Mouse (Mus musculus) stomach, embryonic 15.5 days (tissue): Measurements from ENCODE around the gene Irak2. TPM values are rescaled to one million over a fixed set of nuclear protein-coding genes. Genes with fewer than 3 reads are reported as not detected.
"Not testable (repeated sequence)": the region's sequence is repeated elsewhere in the genome, so short reads cannot be mapped to it uniquely, and the experiment has no call there.

Experiments used
- ATAC-seq: fragments of 200-750 bp; cut with Nextera tagmentation; 2 replicates; pipeline ENCODE4 v1.8.0; 2017; ENCODE audit warnings: low read depth, moderate number of reproducible peaks, moderate TSS enrichment; ENCODE audit not compliant: insufficient read depth, low FRiP score
- H3K27ac ChIP-seq: fragments of 300-500 bp; sonication (generic); 2 replicates; pipeline ENCODE4 v1.5.1; 2015; ENCODE audit warnings: mild to moderate bottlenecking, inconsistent platforms
- H3K27me3 ChIP-seq: fragments of 300-500 bp; sonication (generic); replicated peaks from 2 replicates; pipeline ENCODE4 v1.6.1; 2015; ENCODE audit warnings: inconsistent platforms
- H3K36me3 ChIP-seq: fragments of 300-500 bp; sonication (generic); 2 replicates; pipeline ENCODE4 v1.6.1; 2015; ENCODE audit warnings: inconsistent platforms
- H3K4me1 ChIP-seq: fragments of 300-500 bp; sonication (generic); 2 replicates; pipeline ENCODE4 v1.6.1; 2015; ENCODE audit warnings: inconsistent platforms
- H3K4me2 ChIP-seq: fragments of 300-500 bp; sonication (generic); 2 replicates; pipeline ENCODE4 v1.6.1; 2015; ENCODE audit warnings: mild to moderate bottlenecking, inconsistent platforms
- H3K4me3 ChIP-seq: fragments of 300-500 bp; sonication (generic); replicated peaks from 2 replicates; pipeline ENCODE4 v1.5.1; 2015; ENCODE audit warnings: inconsistent platforms
- H3K9ac ChIP-seq: fragments of 300-500 bp; sonication (generic); 2 replicates; pipeline ENCODE4 v1.6.1; 2015; ENCODE audit warnings: inconsistent platforms
- H3K9me3 ChIP-seq: fragments of 300-500 bp; sonication (generic); 2 replicates; pipeline ENCODE4 v1.6.1; 2016; ENCODE audit warnings: inconsistent platforms
- WGBS: fragments of 180-500 bp; shearing (Covaris S2); methylation state at CpG from one replicate; pipeline ENCODE4 v1.1.7; 2015; 5-methylcytosine and 5-hydroxymethylcytosine counted together
- polyA plus RNA-seq: library from polyadenylated mRNA; unstranded; fragments of >200 nt; fragmentation: Nextera tagmentation; extraction: Ambion mirVana; gene quantifications from 2 replicates; pipeline ENCODE4 v1.2.1, GENCODE M21; 2015

The Irak2 gene
- polyA plus RNA-seq, 1 experiment from 2014 or later: 8.0 TPM

DNA sequence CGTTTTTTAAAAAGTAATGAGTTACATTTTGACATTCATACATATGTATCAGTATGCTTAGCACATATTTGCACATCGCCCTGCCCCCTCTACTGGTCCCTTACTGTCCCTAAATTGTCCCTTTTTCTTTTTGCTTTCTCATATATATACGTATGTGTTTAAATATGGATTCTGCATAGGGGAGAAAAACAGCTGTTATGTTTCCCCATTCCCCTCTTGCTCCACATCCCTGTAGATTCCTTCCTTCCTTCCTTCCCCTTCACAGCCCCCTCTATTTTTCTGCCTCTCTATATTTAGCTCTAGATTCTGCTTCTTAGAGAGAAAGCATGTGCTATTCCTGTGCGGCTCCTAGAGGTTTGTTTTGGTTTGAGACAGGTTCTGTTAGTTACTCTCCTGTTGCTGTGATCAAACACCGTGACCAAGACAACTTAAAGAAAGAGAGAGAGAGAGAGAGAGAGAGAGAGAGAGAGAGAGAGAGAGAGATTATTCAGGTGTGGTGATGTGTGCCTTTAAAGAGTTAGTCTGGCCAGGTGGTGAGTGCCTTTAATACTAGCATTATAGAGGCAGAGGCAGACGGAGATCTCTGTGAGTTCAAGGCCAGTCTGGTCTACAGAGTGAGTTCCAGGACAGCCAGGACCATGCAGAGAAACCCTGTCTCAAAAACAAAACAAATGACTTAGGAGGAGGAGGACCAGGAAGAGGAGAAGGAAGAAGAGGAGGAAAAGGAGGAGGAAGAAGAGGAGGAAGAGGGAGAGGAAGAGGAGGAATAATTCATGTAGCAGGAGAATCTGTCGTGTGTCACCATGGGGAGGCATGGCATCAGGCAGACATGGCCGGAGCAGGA lies 21.6 kb downstream of the Irak2 start:
- Histone ChIP-seq H3K9ac (no peak overlapping the region), H3K4me1 (peaks cover 9% of the 10 kb centered on the region; the same call in 1 of the 2 replicates), H3K36me3 (no peaks in the 10 kb centered on the region), H3K27me3 (no peaks in the 10 kb centered on the region), H3K4me2 (no peak overlapping the region), H3K9me3 (no peaks in the 10 kb centered on the region), H3K27ac (0 out of 2 replicates have a peak overlapping the region, but pooled peaks have one; percentile 7), H3K4me3 (no peak overlapping the region)
- ATAC-seq: no peak
- WGBS: 58% methylated on average over 8 of the region's 8 CpGs

DNA sequence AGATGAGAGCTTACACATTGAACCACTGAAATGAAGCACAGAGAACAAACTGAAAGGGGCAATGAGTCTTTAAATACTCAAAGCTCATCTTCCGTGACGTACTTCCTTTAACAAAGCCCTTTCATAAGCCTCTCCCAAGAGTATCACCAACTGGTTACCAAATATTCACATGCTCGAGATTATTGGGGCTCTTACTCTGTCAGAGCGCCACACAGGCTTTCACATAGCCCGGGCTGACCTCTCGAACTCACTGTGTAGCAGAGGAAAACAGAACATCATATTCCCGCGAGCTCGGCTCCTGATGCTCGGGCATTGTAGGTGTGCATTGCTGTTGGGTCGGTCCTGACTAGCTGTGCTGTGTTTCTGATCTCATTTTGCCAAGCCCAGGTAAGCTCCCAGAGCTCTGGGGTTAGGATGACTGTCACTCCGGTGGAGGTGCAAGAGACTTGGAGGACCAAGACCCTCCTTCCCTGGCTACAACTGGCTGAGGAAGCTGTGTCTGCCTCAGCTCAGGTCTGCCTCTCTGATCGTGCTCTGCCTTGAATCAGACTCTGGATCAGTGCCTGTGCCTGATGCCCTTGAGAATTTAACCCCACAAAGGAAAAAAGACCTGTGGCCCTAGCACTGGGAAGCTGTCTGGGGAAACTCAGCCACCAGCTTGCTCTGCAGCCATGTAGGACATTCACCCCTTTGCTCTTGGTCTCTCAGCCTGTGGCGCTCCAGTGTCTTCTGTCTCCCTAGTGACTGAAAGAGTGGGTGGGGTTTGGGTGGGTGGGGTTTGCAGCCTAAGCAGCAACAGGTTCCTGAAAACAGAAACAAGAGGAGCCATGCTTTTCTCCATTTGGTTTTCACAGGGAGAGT lies 22.5 kb downstream of the Irak2 start:
- peak overlapping the region; percentile 31; the same call in 1 of the 2 replicates for H3K27ac ChIP-seq
- WGBS: 64% methylated on average over 14 of the region's 14 CpGs
- H3K36me3 ChIP-seq: no peaks in the 10 kb centered on the region
- H3K9ac ChIP-seq: no peak overlapping the region
- ATAC-seq: no peak
- no peak overlapping the region for H3K4me2 ChIP-seq
- H3K4me1 ChIP-seq: peaks cover 9% of the 10 kb centered on the region; the same call in 1 of the 2 replicates
- H3K27me3 ChIP-seq: no peaks in the 10 kb centered on the region
- H3K4me3 ChIP-seq: no peak overlapping the region
- H3K9me3 ChIP-seq: no peaks in the 10 kb centered on the region

GRCm38 (mm10) chr6:113661353-113662241 lies 23.3 kb downstream of the Irak2 start:
- peak; percentile 52 for ATAC-seq
- Histone ChIP-seq H3K4me1 (peaks cover 9% of the 10 kb centered on the region; the same call in 1 of the 2 replicates), H3K9ac (no peak overlapping the region), H3K4me2 (no peak overlapping the region), H3K36me3 (no peaks in the 10 kb centered on the region), H3K4me3 (no peak overlapping the region), H3K27ac (peak overlapping the region; percentile 31; the same call in 1 of the 2 replicates), H3K9me3 (no peaks in the 10 kb centered on the region), H3K27me3 (no peaks in the 10 kb centered on the region)
- WGBS: 56% methylated on average over 12 of the region's 12 CpGs

DNA sequence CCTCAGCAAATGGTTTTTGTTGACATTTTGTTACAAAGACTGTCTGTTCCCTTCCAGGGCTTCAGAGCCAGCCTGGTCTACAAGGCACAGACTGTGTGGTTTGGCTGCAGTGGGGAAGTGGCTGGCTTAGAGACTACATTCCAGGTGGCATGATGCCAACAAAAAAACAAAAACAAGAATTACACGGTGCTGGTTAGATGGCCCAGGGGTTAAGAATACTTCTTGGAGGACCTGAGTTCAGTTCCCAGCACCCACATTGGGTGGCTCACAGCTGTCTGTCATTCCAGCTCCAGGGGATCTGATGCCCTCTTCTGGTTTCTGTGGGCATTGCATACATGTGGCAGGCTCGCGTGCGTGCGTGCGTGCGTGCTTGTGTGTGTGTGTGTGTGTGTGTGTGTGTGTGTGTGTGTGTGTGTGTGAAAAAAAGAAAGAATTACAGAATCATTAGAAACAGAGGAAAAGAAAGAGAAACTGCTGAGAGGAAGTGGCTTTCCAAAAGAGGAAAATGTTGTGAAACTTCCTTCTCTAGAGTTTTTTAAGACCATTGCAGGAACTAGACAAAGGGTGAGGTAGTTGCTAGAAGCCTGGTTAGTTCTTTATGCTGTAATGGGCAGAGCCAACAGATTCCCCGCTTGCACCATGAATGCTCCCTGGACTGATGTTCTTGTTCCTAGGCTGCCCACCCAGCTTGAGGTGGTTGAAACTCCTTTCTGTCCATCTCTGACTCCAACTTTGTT lies 24.9 kb downstream of the Irak2 start:
- H3K27me3 ChIP-seq: no peaks in the 10 kb centered on the region
- no peaks in the 10 kb centered on the region for H3K36me3 ChIP-seq
- H3K9me3 ChIP-seq: no peaks in the 10 kb centered on the region
- no peak overlapping the region for H3K9ac ChIP-seq
- peaks cover 12% of the 10 kb centered on the region; the same call in 1 of the 2 replicates for H3K4me1 ChIP-seq
- no peak for ATAC-seq
- H3K4me2 ChIP-seq: no peak overlapping the region
- 92% methylated on average over 8 of the region's 8 CpGs for WGBS
- no peak overlapping the region for H3K4me3 ChIP-seq
- no peak overlapping the region for H3K27ac ChIP-seq

GRCm38 (mm10) chr6:113664305-113664704 lies 26.0 kb downstream of the Irak2 start:
- Histone ChIP-seq H3K4me1 (peaks cover 17% of the 10 kb centered on the region), H3K4me2 (no peak overlapping the region), H3K9me3 (no peaks in the 10 kb centered on the region), H3K27ac (no peak overlapping the region), H3K27me3 (no peaks in the 10 kb centered on the region), H3K9ac (no peak overlapping the region), H3K4me3 (no peak overlapping the region), H3K36me3 (no peaks in the 10 kb centered on the region)
- 86% methylated on average over 7 of the region's 7 CpGs for WGBS
- ATAC-seq: no peak

DNA sequence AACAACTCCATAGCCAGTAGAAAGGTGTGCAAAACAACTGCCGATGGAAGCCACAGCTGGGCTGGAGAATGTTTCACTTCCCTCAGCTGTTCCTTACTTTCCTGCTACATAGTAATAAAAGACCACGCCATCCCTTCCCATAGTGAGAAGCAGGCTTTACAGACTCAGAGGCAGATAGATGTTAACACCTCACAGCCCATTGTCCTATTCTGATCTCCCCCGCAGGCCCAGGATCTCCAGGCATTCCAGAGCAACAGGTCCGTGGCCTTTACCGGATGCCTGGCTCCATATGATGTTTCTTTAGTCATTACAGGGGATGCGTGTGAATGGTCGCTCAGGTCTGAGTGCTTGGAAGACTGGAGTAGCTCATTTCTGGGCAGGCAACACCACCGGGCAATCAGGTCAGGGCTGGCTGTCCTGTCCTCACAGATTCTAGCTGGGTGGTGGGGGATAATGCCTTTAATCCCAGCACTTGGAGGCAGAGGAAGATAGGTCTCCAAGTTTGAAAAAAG lies 29.4 kb downstream of the Irak2 start:
- no peak overlapping the region for H3K9ac ChIP-seq
- H3K4me1 ChIP-seq: peaks cover 10% of the 10 kb centered on the region
- H3K4me2 ChIP-seq: no peak overlapping the region
- WGBS: 62% methylated on average over 8 of the region's 8 CpGs
- no peaks in the 10 kb centered on the region; the same call in 1 of the 2 replicates for H3K36me3 ChIP-seq
- H3K9me3 ChIP-seq: no peaks in the 10 kb centered on the region
- ATAC-seq: no peak
- no peaks in the 10 kb centered on the region for H3K27me3 ChIP-seq
- no peak overlapping the region for H3K4me3 ChIP-seq
- H3K27ac ChIP-seq: peak overlapping the region; percentile 57; the same call in 1 of the 2 replicates

DNA sequence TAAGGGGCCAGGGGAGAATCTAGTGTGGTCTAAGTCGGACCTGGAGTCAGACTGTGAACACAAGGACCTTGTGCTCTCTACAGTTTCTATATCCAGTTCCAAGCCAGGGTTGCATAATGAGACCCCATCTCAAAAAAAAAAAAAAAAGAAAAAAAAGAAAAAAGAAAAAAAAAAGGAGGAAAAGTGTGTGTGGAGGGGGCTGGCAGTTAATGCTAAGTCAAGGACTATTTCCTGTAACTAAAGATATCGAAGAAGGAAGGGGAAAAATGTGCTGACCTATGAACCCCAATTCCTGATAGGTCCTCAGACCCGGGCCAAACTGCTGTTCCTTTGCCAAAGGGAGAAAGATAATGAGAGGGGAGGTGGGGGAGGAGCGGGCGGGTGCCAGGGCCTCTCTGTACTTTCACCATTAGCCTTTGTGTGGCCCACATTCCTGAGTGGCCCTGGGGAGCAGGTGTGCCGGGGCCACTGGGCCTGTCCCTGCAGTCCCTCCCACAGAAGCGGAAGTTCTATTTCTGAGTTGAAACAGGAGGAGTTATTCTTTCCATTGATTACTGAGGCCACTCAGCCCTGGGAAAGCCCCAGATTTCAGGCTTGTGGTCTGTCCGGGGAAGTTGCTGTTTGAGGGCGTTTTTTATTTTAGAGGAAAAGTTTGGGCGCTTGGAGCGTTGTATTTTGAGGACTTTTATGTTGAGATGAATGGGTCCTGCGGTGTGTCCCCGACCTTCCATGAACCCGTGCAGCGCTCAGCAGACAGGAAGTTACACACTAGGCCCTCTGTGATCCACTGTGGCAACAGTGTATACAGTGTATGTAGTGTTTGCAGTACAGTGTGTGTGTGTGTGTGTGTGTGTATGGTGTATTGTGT lies 30.3 kb downstream of the Irak2 start:
- Histone ChIP-seq H3K27ac (peak overlapping the region; percentile 87), H3K36me3 (no peaks in the 10 kb centered on the region; the same call in 1 of the 2 replicates), H3K4me3 (no peak overlapping the region), H3K4me1 (peaks cover 10% of the 10 kb centered on the region), H3K27me3 (no peaks in the 10 kb centered on the region), H3K4me2 (peak overlapping the region; percentile 29; the same call in 1 of the 2 replicates), H3K9me3 (no peaks in the 10 kb centered on the region), H3K9ac (no peak overlapping the region)
- WGBS: 34% methylated on average over 15 of the region's 15 CpGs
- ATAC-seq: peak; percentile 90

DNA sequence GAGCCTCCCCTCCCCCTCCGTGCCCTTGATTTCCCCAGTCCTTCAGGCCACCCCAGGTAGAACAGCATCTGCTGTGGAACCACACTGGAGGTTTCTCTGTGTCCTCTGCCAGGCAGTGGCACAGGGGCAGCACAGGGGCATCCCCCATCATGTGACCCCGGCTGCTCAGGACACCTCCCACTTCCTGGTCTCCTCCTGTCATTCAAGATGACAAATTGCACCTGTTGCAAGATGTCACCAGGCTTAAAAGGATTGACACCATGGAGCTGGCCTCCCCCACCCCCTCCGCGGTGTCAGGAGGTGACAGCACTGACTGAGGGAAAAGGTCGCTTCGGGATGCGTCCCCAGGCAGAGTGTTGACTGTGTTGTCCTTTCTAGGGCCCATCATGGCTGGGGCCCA lies 31.6 kb downstream of the Irak2 start:
- Histone ChIP-seq H3K27me3 (no peaks in the 10 kb centered on the region), H3K4me1 (peaks cover 10% of the 10 kb centered on the region), H3K4me2 (no peak overlapping the region), H3K36me3 (no peaks in the 10 kb centered on the region; the same call in 1 of the 2 replicates), H3K27ac (peak overlapping the region; percentile 87; the same call in 1 of the 2 replicates), H3K9me3 (no peaks in the 10 kb centered on the region), H3K4me3 (no peak overlapping the region), H3K9ac (no peak overlapping the region)
- 51% methylated on average over 7 of the region's 7 CpGs for WGBS
- ATAC-seq: no peak

- WGBS: 92% methylated on average over 1 of the region's 1 CpGs
- H3K4me3 ChIP-seq, ATAC-seq, H3K9me3 ChIP-seq, H3K9ac ChIP-seq, H3K27ac ChIP-seq, H3K4me2 ChIP-seq, H3K4me1 ChIP-seq, H3K27me3 ChIP-seq, H3K36me3 ChIP-seq: not testable (repeated sequence)
Measured at GRCm38 (mm10) chr6:113672029-113672428, 33.8 kb downstream of the Irak2 start.

DNA sequence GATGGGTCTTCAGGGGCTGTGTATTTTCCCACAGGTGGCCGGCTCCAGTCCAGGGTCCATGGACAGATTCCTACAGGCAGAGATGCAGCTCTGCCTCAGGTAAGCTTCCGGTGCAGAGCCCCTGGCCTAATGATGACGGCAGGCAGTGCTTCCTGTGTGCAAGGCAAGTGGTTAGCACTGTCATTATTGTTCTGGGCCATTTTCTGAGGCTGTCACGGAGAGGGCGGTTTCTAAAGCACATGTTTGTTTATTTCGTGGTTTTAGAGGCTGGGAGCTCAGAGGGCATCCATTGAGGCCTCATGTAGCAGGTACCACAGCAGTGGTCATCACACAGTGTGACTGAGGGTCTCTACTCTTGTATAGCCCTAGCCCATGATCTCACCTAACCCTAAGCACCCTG lies 34.7 kb downstream of the Irak2 start:
- no peak for ATAC-seq
- peaks cover 7% of the 10 kb centered on the region for H3K4me1 ChIP-seq
- H3K4me3 ChIP-seq: no peak overlapping the region
- no peaks in the 10 kb centered on the region for H3K27me3 ChIP-seq
- no peak overlapping the region for H3K9ac ChIP-seq
- WGBS: 74% methylated on average over 6 of the region's 6 CpGs
- H3K27ac ChIP-seq: no peak overlapping the region
- H3K36me3 ChIP-seq: no peaks in the 10 kb centered on the region; the same call in 1 of the 2 replicates
- no peak overlapping the region for H3K4me2 ChIP-seq
- no peaks in the 10 kb centered on the region for H3K9me3 ChIP-seq
